Mouse (Mus musculus): Measurements from ENCODE around the gene Tcf7l2. TPM values are rescaled to one million over a fixed set of nuclear protein-coding genes. Genes with fewer than 3 reads are reported as not detected.

Gene Tcf7l2
- polyA plus RNA-seq, 1 experiment from 2014 or later = 61.7 TPM

GRCm38 (mm10) chr19:55857328-55857727 is 115.7 kb downstream of the Tcf7l2 start:
- WGBS = 91% methylated on average over 4 of the region's 4 CpGs

GRCm38 (mm10) chr19:55860009-55860743 is 118.6 kb downstream of the Tcf7l2 start:
- WGBS = 77% methylated on average over 10 of the region's 10 CpGs
- Histone ChIP-seq H3K9me3 (replicated peaks) (no peaks in the 10 kb centered on the region), H3K36me3 (peaks cover 4% of the 10 kb centered on the region), H3K27me3 (no peaks in the 10 kb centered on the region), H3K9ac (no peak overlapping the region), H3K4me3 (replicated peaks) (no peak overlapping the region), H3K4me1 (no peaks in the 10 kb centered on the region), H3K27ac (no peak overlapping the region), H3K4me2 (no peak overlapping the region)
- no peak for ATAC-seq (replicated peaks; ENCODE audit: low FRiP score)

More at GRCm38 (mm10) chr19:55857328-55857727, 115.7 kb downstream of the Tcf7l2 start:
- H3K27me3 ChIP-seq = no peaks in the 10 kb centered on the region
- no peak overlapping the region for H3K4me2 ChIP-seq
- ATAC-seq (replicated peaks; ENCODE audit: low FRiP score) = no peak
- no peaks in the 10 kb centered on the region for H3K36me3 ChIP-seq
- no peak overlapping the region for H3K27ac ChIP-seq
- no peaks in the 10 kb centered on the region for H3K9me3 ChIP-seq (replicated peaks)
- no peak overlapping the region for H3K4me3 ChIP-seq (replicated peaks)
- peaks cover 5% of the 10 kb centered on the region; the same call in 1 of the 2 replicates for H3K4me1 ChIP-seq
- H3K9ac ChIP-seq = no peak overlapping the region

GRCm38 (mm10) chr19:55861746-55862145 is 120.1 kb downstream of the Tcf7l2 start:
- Histone ChIP-seq H3K27me3 (no peaks in the 10 kb centered on the region), H3K9me3 (replicated peaks) (no peaks in the 10 kb centered on the region), H3K27ac (no peak overlapping the region), H3K4me3 (replicated peaks) (no peak overlapping the region), H3K4me1 (no peaks in the 10 kb centered on the region), H3K36me3 (peaks cover 11% of the 10 kb centered on the region), H3K4me2 (no peak overlapping the region), H3K9ac (no peak overlapping the region)
- ATAC-seq (replicated peaks; ENCODE audit: low FRiP score) = no peak
- WGBS = 63% methylated on average over 2 of the region's 2 CpGs

GRCm38 (mm10) chr19:55862559-55862958 is 120.9 kb downstream of the Tcf7l2 start:
- Histone ChIP-seq H3K4me1 (no peaks in the 10 kb centered on the region), H3K27ac (no peak overlapping the region), H3K4me2 (no peak overlapping the region), H3K27me3 (no peaks in the 10 kb centered on the region), H3K36me3 (peaks cover 11% of the 10 kb centered on the region), H3K9ac (no peak overlapping the region), H3K4me3 (replicated peaks) (no peak overlapping the region), H3K9me3 (replicated peaks) (no peaks in the 10 kb centered on the region)
- WGBS = 64% methylated on average over 3 of the region's 3 CpGs
- no peak for ATAC-seq (replicated peaks; ENCODE audit: low FRiP score)

- peaks cover 7% of the 10 kb centered on the region for H3K4me1 ChIP-seq
- 96% methylated on average over 2 of the region's 2 CpGs for WGBS
- no peaks in the 10 kb centered on the region for H3K27me3 ChIP-seq
- H3K4me2 ChIP-seq = no peak overlapping the region
- no peak for ATAC-seq (replicated peaks; ENCODE audit: low FRiP score)
- no peak overlapping the region for H3K27ac ChIP-seq
- peaks cover 11% of the 10 kb centered on the region for H3K36me3 ChIP-seq
- no peak overlapping the region for H3K9ac ChIP-seq
- H3K4me3 ChIP-seq (replicated peaks) = no peak overlapping the region
- no peaks in the 10 kb centered on the region for H3K9me3 ChIP-seq (replicated peaks)
Observed at GRCm38 (mm10) chr19:55865049-55865448, 123.4 kb downstream of the Tcf7l2 start.

- Histone ChIP-seq H3K4me1 (peaks cover 16% of the 10 kb centered on the region), H3K4me2 (no peak overlapping the region), H3K9ac (no peak overlapping the region), H3K27me3 (no peaks in the 10 kb centered on the region), H3K36me3 (peaks cover 11% of the 10 kb centered on the region), H3K9me3 (replicated peaks) (no peaks in the 10 kb centered on the region), H3K27ac (no peak overlapping the region), H3K4me3 (replicated peaks) (no peak overlapping the region)
- WGBS = 83% methylated on average over 13 of the region's 13 CpGs
- no peak; the same call in 1 of the 2 replicates for ATAC-seq (replicated peaks; ENCODE audit: low FRiP score)
Observed at GRCm38 (mm10) chr19:55865774-55866578, 124.4 kb downstream of the Tcf7l2 start.

GRCm38 (mm10) chr19:55867255-55867654 is 125.6 kb downstream of the Tcf7l2 start:
- no peaks in the 10 kb centered on the region for H3K9me3 ChIP-seq (replicated peaks)
- peaks cover 11% of the 10 kb centered on the region for H3K36me3 ChIP-seq
- no peak overlapping the region for H3K4me2 ChIP-seq
- H3K4me1 ChIP-seq = peaks cover 27% of the 10 kb centered on the region
- H3K4me3 ChIP-seq (replicated peaks) = no peak overlapping the region
- 70% methylated on average over 6 of the region's 6 CpGs for WGBS
- no peak for ATAC-seq (replicated peaks; ENCODE audit: low FRiP score)
- no peak overlapping the region for H3K9ac ChIP-seq
- H3K27me3 ChIP-seq = no peaks in the 10 kb centered on the region
- no peak overlapping the region for H3K27ac ChIP-seq

- Histone ChIP-seq H3K4me2 (no peak overlapping the region), H3K9ac (no peak overlapping the region), H3K27ac (no peak overlapping the region), H3K9me3 (replicated peaks) (no peaks in the 10 kb centered on the region), H3K27me3 (no peaks in the 10 kb centered on the region), H3K4me1 (peaks cover 27% of the 10 kb centered on the region), H3K4me3 (replicated peaks) (no peak overlapping the region), H3K36me3 (peaks cover 11% of the 10 kb centered on the region)
- WGBS = 61% methylated on average over 3 of the region's 3 CpGs
- no peak for ATAC-seq (replicated peaks; ENCODE audit: low FRiP score)
Observed at GRCm38 (mm10) chr19:55867905-55868304, 126.3 kb downstream of the Tcf7l2 start.

- no peak for ATAC-seq (replicated peaks; ENCODE audit: low FRiP score)
- Histone ChIP-seq H3K27ac (no peak overlapping the region), H3K9ac (no peak overlapping the region), H3K4me2 (no peak overlapping the region), H3K27me3 (no peaks in the 10 kb centered on the region), H3K36me3 (peaks cover 11% of the 10 kb centered on the region), H3K4me3 (replicated peaks) (no peak overlapping the region), H3K9me3 (replicated peaks) (no peaks in the 10 kb centered on the region), H3K4me1 (peaks cover 27% of the 10 kb centered on the region)
- 82% methylated on average over 4 of the region's 4 CpGs for WGBS
Observed at GRCm38 (mm10) chr19:55868597-55868996, 127.0 kb downstream of the Tcf7l2 start.

GRCm38 (mm10) chr19:55870825-55871224 is 129.2 kb downstream of the Tcf7l2 start:
- Histone ChIP-seq H3K4me2 (no peak overlapping the region), H3K27ac (no peak overlapping the region), H3K9ac (no peak overlapping the region), H3K9me3 (replicated peaks) (no peaks in the 10 kb centered on the region), H3K36me3 (peaks cover under 1% of the 10 kb centered on the region; the same call in 1 of the 2 replicates), H3K27me3 (no peaks in the 10 kb centered on the region), H3K4me3 (replicated peaks) (no peak overlapping the region), H3K4me1 (peaks cover 27% of the 10 kb centered on the region)
- WGBS = 30% methylated on average over 12 of the region's 12 CpGs
- peak; percentile 47; the same call in 1 of the 2 replicates for ATAC-seq (replicated peaks; ENCODE audit: low FRiP score)

- ATAC-seq (replicated peaks; ENCODE audit: low FRiP score) = no peak
- no peak overlapping the region for H3K4me3 ChIP-seq (replicated peaks)
- peaks cover 27% of the 10 kb centered on the region for H3K4me1 ChIP-seq
- no peak overlapping the region for H3K27ac ChIP-seq
- H3K9ac ChIP-seq = no peak overlapping the region
- WGBS = 60% methylated on average over 3 of the region's 3 CpGs
- no peak overlapping the region for H3K4me2 ChIP-seq
- H3K27me3 ChIP-seq = no peaks in the 10 kb centered on the region
- no peaks in the 10 kb centered on the region for H3K9me3 ChIP-seq (replicated peaks)
- H3K36me3 ChIP-seq = no peaks in the 10 kb centered on the region
Observed at GRCm38 (mm10) chr19:55871496-55871895, 129.9 kb downstream of the Tcf7l2 start.

- peaks cover 27% of the 10 kb centered on the region for H3K4me1 ChIP-seq
- ATAC-seq (replicated peaks; ENCODE audit: low FRiP score) = no peak
- no peaks in the 10 kb centered on the region for H3K27me3 ChIP-seq
- no peak overlapping the region for H3K27ac ChIP-seq
- H3K4me3 ChIP-seq (replicated peaks) = no peak overlapping the region
- H3K9me3 ChIP-seq (replicated peaks) = no peaks in the 10 kb centered on the region
- H3K36me3 ChIP-seq = no peaks in the 10 kb centered on the region
- WGBS = 60% methylated on average over 3 of the region's 3 CpGs
- H3K9ac ChIP-seq = no peak overlapping the region
- no peak overlapping the region for H3K4me2 ChIP-seq
Observed at GRCm38 (mm10) chr19:55873221-55873620, 131.6 kb downstream of the Tcf7l2 start.

Data from kidney, embryonic 15.5 days (tissue).